ENCODE assay signal across 8 mouse cellular contexts in the genomic region with DNA sequence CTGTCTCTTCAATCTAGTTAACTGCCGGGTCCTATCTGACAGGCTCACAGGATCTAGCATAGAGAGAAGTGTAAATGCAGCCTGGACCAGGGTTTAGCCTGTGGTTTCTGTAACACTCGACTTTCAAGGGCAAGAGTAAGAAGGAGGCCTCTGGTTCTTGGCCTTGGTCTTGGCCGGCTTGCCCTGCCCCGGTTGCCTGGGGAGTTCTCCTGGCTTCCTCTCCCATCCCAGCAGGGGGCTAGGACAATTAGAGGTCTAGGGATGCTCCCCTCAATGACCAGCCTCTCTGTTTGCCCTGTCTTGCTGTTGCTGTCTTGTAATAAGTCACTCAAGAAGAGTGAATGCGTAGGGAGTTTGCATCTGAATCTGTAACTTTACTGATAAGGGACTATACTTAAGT. TPM values are rescaled to one million over a fixed set of nuclear protein-coding genes. Genes with fewer than 3 reads are reported as not detected.
DNase-seq lines count a peak whose midpoint lies in the region; ATAC-seq and TF ChIP-seq lines count a peak whose summit lies in the region.

No protein-coding gene starts in this region.

- 35% methylated on average over 5 of the region's 5 CpGs for WGBS in heart, adult 2 months
- WGBS in spleen, adult 2 months: 50% methylated on average over 5 of the region's 5 CpGs
- WGBS in intestine, postnatal 0 days: 44% methylated on average over 5 of the region's 5 CpGs
- WGBS in stomach, embryonic 15.5 days: 39% methylated on average over 5 of the region's 5 CpGs

- H3K36me3 ChIP-seq in heart, adult 2 months (ENCODE audit: control insufficient read depth, insufficient read depth, low read length): peaks cover 8% of the 10 kb centered on the region
- peaks cover 10% of the 10 kb centered on the region for H3K36me3 ChIP-seq in spleen, adult 2 months (ENCODE audit: control insufficient read depth, insufficient read depth, low read length)
- peaks cover 7% of the 10 kb centered on the region; the same call in 1 of the 2 replicates for H3K36me3 ChIP-seq in intestine, postnatal 0 days (ENCODE audit: control insufficient read depth, insufficient read depth)
- H3K36me3 ChIP-seq in stomach, embryonic 15.5 days: no peaks in the 10 kb centered on the region

- peaks cover 13% of the 10 kb centered on the region for H3K4me1 ChIP-seq in heart, adult 2 months (ENCODE audit: control insufficient read depth, insufficient read depth, low read length)
- peaks cover 9% of the 10 kb centered on the region; the same call in 1 of the 2 replicates for H3K4me1 ChIP-seq in spleen, adult 2 months (ENCODE audit: control insufficient read depth, insufficient read depth, insufficient read length)
- no peaks in the 10 kb centered on the region; the same call in 1 of the 2 replicates for H3K4me1 ChIP-seq in intestine, postnatal 0 days (replicated peaks; ENCODE audit: control insufficient read depth, insufficient read depth, low read length)
- H3K4me1 ChIP-seq in stomach, embryonic 15.5 days: peaks cover 4% of the 10 kb centered on the region; the same call in 1 of the 2 replicates

- no peaks in the 10 kb centered on the region for H3K9me3 ChIP-seq in intestine, postnatal 0 days (ENCODE audit: control insufficient read depth)
- H3K9me3 ChIP-seq in stomach, embryonic 15.5 days: no peaks in the 10 kb centered on the region

- TF ChIP-seq EP300 in heart, adult 2 months (IDR thresholded peaks at IDR 0.05; ENCODE audit: insufficient read depth, low read depth, low read length): no peak

- TF ChIP-seq POLR2A in heart, adult 2 months (IDR thresholded peaks at IDR 0.05; ENCODE audit: insufficient read depth, low read depth, low read length): no peak
- TF ChIP-seq POLR2A in spleen, adult 2 months (IDR thresholded peaks at IDR 0.05; ENCODE audit: low read depth, low read length): no peak

- no peak for ATAC-seq in intestine, postnatal 0 days
- no peak for ATAC-seq in stomach, embryonic 15.5 days (ENCODE audit: insufficient read depth, low FRiP score, low read depth)
- no peak for ATAC-seq in activated CD4-positive, CD25-positive, alpha-beta regulatory T cell, adult 4 months

- H3K79me2 ChIP-seq in heart, adult 2 months (replicated peaks; ENCODE audit: control insufficient read depth, insufficient read depth, low read length): no peaks in the 10 kb centered on the region

- no peaks in the 10 kb centered on the region for H3K27me3 ChIP-seq in heart, adult 2 months (ENCODE audit: control insufficient read depth, insufficient read depth, low read length)
- no peaks in the 10 kb centered on the region for H3K27me3 ChIP-seq in spleen, adult 2 months (ENCODE audit: control insufficient read depth, insufficient read depth, low read length)
- no peaks in the 10 kb centered on the region for H3K27me3 ChIP-seq in intestine, postnatal 0 days (replicated peaks; ENCODE audit: control insufficient read depth, insufficient read depth, low read length)
- no peaks in the 10 kb centered on the region for H3K27me3 ChIP-seq in stomach, embryonic 15.5 days (replicated peaks)

- peak overlapping the region; percentile 96 for H3K4me3 ChIP-seq in heart, adult 2 months
- H3K4me3 ChIP-seq in spleen, adult 2 months (ENCODE audit: extremely low read depth, insufficient read depth, insufficient read length): peak overlapping the region; percentile 33; the same call in 1 of the 2 replicates
- no peak overlapping the region for H3K4me3 ChIP-seq in intestine, postnatal 0 days (ENCODE audit: low read depth, low read length)
- H3K4me3 ChIP-seq in stomach, embryonic 15.5 days (replicated peaks): peak overlapping the region; percentile 87

- peak overlapping the region; percentile 94; the same call in 1 of the 2 replicates for H3K27ac ChIP-seq in heart, adult 2 months
- H3K27ac ChIP-seq in spleen, adult 2 months (ENCODE audit: insufficient read depth, low read length): no peak overlapping the region
- H3K27ac ChIP-seq in intestine, postnatal 0 days (ENCODE audit: low read depth, low read length): no peak overlapping the region
- H3K27ac ChIP-seq in stomach, embryonic 15.5 days: no peak overlapping the region

- no peak for DNase-seq in heart, adult 2 months
- no peak for DNase-seq in heart, postnatal 4 days
- no peak for DNase-seq in spleen, adult 2 months (ENCODE audit: low read depth in 1 of 2, low spot score in 2 of 2)
- no peak for DNase-seq in spleen, adult 12 weeks (ENCODE audit: low spot score)
- DNase-seq in thymus, postnatal 36 days: no peak

- intact Hi-C loops in heart, adult 2 months (cut with DNase I): loop anchor here (5.0 kb wide), 2 partner anchors 38 to 78 kb away; a partner anchor contains a TSS

- TF ChIP-seq CTCF in heart, adult 2 months (IDR thresholded peaks at IDR 0.05): no peak
- no peak for TF ChIP-seq CTCF in spleen, adult 2 months (IDR thresholded peaks at IDR 0.05; ENCODE audit: extremely low read depth, insufficient read depth, insufficient read length, insufficient replicate concordance)
- no peak for TF ChIP-seq CTCF in intestine, postnatal 0 days (IDR thresholded peaks at IDR 0.05; ENCODE audit: low read depth)

- peak overlapping the region; percentile 98 for H3K4me2 ChIP-seq in intestine, postnatal 0 days (replicated peaks; ENCODE audit: low read depth)
- H3K4me2 ChIP-seq in stomach, embryonic 15.5 days: peak overlapping the region; percentile 67

- peak overlapping the region; percentile 54; the same call in 1 of the 2 replicates for H3K9ac ChIP-seq in heart, adult 2 months (ENCODE audit: low read depth, low read length)
- H3K9ac ChIP-seq in intestine, postnatal 0 days (ENCODE audit: low read depth, low read length): no peak overlapping the region
- no peak overlapping the region for H3K9ac ChIP-seq in stomach, embryonic 15.5 days

RNA-seq across cellular contexts. Expression of a gene that starts 2.0 kb away (rescaled TPM):
- 10 to 100 TPM; 43.4 to 65.9 TPM for total RNA-seq in heart, adult 2 months (2021)
- 69.5 and 84.1 TPM in 2 replicates for polyA plus RNA-seq in heart, adult 2 months (2012; rRNA removed)
- total RNA-seq in heart, postnatal 4 days (2021): 10 to 100 TPM; 23.3 to 26.3 TPM
- 22.9 and 41.1 TPM in 2 replicates for polyA plus RNA-seq in spleen, adult 2 months (2012; rRNA removed)
- 3.5 and 3.8 TPM in 2 replicates for polyA plus RNA-seq in intestine, postnatal 0 days (2015; fragmentation: Nextera tagmentation; extraction: Ambion mirVana)
- polyA plus RNA-seq in stomach, embryonic 15.5 days (2015; fragmentation: Nextera tagmentation; extraction: Ambion mirVana): 13.3 and 17.0 TPM in 2 replicates
- polyA plus RNA-seq in activated CD4-positive, CD25-positive, alpha-beta regulatory T cell, adult 4 months (2017; shearing (Covaris generic)): 10 to 100 TPM; 15.0 to 17.9 TPM

RNA-seq across cellular contexts. Expression of a gene that starts 32.1 kb away (rescaled TPM):
- total RNA-seq in heart, adult 2 months (2021): 1 to 10 TPM; 5.8 to 7.5 TPM
- polyA plus RNA-seq in heart, adult 2 months (2012; rRNA removed): 5.9 and 8.3 TPM in 2 replicates
- 1 to 10 TPM; 2.2 to 3.4 TPM for total RNA-seq in heart, postnatal 4 days (2021)
- polyA plus RNA-seq in spleen, adult 2 months (2012; rRNA removed): 0.11 and 0.25 TPM in 2 replicates
- 17.3 and 19.8 TPM in 2 replicates for polyA plus RNA-seq in intestine, postnatal 0 days (2015; fragmentation: Nextera tagmentation; extraction: Ambion mirVana)
- 2.6 and 3.5 TPM in 2 replicates for polyA plus RNA-seq in stomach, embryonic 15.5 days (2015; fragmentation: Nextera tagmentation; extraction: Ambion mirVana)
- not detected for polyA plus RNA-seq in activated CD4-positive, CD25-positive, alpha-beta regulatory T cell, adult 4 months (2017; shearing (Covaris generic))

RNA-seq across cellular contexts. Expression of a gene that starts 37.7 kb away (rescaled TPM):
- 10 to 100 TPM; 11.2 to 11.8 TPM for total RNA-seq in heart, adult 2 months (2021)
- 17.4 and 28.6 TPM in 2 replicates for polyA plus RNA-seq in heart, adult 2 months (2012; rRNA removed)
- 10 to 100 TPM; 10.6 to 10.8 TPM for total RNA-seq in heart, postnatal 4 days (2021)
- polyA plus RNA-seq in spleen, adult 2 months (2012; rRNA removed): 30.1 and 35.7 TPM in 2 replicates
- 16.2 and 19.1 TPM in 2 replicates for polyA plus RNA-seq in intestine, postnatal 0 days (2015; fragmentation: Nextera tagmentation; extraction: Ambion mirVana)
- polyA plus RNA-seq in stomach, embryonic 15.5 days (2015; fragmentation: Nextera tagmentation; extraction: Ambion mirVana): 25.0 and 26.5 TPM in 2 replicates
- polyA plus RNA-seq in activated CD4-positive, CD25-positive, alpha-beta regulatory T cell, adult 4 months (2017; shearing (Covaris generic)): 10 to 100 TPM; 45.6 to 48.2 TPM
